Mouse (Mus musculus): Measurements from ENCODE around the gene Cacnb2.
"Not testable (repeated sequence)": the region's sequence is repeated elsewhere in the genome, so short reads cannot be mapped to it uniquely, and the experiment has no call there.

The Cacnb2 gene

DNA sequence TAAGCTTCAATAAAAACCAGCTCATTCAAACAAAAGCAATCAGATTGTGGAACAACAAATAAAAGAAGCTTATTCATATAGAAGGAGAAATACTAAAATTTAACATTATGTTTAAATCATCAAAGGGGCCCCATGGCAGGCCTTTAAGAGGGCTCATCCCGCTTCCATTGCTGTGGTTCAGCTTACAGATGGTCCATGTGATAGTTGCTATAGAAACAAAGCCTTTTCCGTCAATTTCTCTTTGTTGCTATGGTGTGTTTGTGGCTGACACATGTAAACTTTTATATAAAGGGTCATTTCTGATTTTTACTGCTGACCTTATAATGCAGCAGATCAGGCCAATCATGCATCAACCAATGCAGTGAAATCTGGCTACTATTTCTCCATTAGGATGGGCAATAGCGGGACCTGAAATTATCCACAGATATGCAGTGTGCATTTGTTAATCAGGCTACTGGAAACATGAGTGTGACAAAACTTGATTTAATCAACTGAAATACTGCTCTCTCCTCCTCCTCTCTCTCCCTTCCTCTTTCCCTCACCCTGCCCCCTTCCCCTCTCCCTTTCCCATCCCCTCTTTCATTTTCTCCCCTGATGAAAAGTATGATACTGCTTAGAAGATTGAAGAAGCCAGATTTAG lies 54.4 kb downstream of the Cacnb2 start:
- no peak for DNase-seq (ENCODE audit: low read depth, low spot score)

DNA sequence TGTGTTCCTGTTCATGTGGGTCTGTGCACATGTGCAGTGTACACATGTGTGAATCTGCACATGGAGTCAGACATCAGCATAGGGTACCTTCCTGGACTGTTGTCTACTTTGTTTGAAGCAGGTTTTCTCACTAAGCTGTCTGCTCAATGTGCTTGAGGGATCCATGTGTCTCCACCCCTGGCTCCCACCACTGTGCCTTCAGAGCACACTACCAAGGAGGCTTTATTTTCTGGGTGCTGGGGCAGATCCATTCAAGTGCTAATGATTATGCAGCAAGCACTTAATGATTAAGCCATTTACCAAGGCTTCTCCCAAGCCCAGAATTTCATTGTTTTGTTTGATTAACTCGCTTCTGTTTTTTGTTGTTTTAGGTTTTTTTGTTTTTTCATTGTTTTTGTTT lies 62.3 kb downstream of the Cacnb2 start:
- DNase-seq (ENCODE audit: low read depth, low spot score) = no peak

DNA sequence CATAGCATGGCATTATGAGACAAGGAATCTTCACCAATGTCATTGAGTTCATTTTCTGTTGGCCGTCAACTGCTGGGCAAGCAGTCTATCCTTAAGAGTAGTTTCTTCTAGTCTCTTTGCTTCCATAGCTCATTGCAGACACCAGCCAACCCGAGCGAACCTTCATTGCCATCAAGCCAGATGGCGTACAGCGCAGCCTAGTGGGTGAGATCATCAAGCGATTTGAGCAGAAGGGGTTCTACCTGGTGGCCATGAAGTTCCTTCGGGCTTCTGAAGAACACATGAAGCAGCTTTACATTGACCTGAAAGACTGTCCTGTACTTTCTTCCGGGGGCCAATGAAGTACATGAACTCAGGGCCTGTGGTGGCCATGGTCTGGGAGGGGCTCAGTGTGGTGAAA lies 69.2 kb downstream of the Cacnb2 start:
- no peak for DNase-seq (ENCODE audit: low read depth, low spot score)

DNA sequence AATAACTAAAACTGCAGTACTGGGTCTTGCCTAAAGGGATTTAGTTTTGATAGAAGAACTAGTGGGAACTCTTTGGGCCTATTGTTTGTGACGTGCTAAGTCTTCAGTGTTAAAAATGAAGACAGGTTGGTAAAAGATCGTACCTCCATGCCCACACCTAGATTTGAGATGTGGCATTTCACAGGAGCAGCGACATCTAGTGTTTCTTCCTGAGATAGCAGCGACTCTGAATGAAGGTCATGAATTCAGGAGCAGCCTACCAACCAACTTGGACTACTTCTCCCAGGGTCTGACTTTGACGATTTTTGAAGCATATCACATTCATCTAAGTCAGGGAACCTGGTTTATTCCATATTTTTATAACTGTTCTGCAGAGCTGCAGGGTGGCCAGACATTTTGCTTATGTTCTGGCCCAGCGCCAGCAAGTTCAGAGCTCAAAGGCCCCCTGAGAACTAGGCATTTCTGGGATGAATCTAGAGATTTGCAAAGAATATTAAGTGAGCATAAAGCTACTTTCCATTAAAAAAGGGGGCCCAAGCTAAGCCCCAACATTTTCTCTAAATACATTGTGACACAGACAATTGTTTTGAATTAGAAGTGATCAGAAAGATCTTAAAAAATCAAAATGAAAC lies 74.1 kb downstream of the Cacnb2 start:
- DNase-seq (ENCODE audit: low read depth, low spot score) = peak; percentile 60

DNA sequence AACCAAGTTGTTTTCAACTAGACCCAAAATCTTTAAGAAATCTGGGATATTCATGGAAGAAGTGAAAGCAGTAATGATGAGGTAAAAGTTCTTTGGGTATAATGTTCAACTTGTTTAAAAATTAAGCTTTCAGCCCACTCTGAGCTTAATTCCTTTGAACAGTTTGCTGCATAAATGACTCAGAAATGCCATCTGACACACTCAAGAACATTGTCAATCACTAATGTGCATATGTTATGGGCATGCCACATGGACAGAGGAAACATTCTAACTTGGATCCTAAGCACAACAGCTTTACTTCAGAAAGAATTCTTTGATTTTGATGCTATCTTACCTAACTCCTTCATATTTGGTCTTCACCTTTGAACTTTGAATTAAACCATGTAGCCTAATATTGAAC lies 81.3 kb downstream of the Cacnb2 start:
- no peak for DNase-seq (ENCODE audit: low read depth, low spot score)

DNA sequence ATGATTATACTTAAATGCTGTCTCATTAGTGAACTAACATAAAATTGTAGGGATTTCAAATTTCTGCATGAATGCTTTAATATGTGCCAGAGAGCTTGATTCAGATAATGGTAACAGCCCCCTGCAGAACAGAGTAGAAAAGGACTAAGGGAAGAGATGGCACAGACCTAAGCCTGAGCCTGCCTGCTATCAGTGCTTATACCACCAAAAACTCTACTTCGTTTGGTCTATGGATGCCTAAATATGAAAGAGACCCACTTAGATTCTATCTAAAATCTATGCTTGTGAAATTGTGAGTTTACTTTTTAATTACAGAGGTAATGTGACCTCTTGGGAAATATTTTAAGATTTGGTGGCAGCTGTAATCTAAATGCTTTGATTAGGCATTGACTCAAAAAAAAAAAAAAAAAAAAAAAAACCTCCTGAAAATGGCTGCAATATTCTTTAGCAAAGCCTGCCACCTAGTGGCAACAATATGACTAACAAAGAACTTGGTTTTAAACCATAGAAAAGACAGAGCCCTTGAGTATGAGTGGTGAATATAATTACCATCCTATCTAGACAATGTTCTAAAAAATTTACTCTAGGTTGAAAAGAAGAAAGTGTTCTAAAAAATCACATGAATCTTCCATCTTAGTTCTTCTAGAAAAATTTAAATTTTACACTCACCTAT lies 100.2 kb downstream of the Cacnb2 start:
- DNase-seq (ENCODE audit: low read depth, low spot score) = peak; percentile 47

DNA sequence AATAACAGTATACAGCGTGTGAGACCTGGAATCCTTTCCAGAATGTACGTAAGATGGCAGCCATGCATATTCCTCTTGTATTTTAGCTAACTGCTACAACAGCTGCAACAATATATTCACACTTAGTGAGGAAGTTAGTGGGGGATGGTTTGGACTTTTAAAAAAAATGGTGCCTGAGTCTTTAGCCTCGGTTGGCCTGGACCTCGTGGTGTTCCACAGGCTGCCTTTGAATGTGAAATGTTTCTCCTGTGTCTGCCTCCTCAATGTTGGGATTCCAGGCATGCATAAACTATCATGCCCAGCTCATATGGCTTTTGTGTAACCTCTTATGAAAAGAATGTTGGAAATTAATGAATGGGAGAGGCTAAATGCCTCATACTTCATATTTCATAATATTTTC lies 100.8 kb downstream of the Cacnb2 start:
- no peak for DNase-seq (ENCODE audit: low read depth, low spot score)

DNA sequence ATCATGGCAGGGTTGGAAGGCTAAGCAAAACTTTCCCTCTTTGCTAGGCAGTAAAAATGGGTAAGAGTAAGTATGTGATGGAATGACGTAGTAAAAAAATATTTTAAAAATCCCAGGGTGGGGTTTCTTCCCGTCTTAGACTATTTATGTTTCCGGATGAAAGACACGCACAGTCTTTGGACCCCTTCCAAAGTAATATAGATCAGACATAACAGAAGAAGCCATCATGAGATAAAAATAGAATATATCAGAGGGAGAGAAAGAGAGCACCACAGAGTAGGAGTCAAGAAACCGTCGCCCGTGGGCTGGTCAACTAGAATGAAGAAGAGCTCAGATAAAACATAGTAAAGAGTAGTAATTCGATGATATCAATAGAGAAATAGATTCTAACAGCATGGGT lies 107.4 kb downstream of the Cacnb2 start:
- no peak for DNase-seq (ENCODE audit: low read depth, low spot score)

DNA sequence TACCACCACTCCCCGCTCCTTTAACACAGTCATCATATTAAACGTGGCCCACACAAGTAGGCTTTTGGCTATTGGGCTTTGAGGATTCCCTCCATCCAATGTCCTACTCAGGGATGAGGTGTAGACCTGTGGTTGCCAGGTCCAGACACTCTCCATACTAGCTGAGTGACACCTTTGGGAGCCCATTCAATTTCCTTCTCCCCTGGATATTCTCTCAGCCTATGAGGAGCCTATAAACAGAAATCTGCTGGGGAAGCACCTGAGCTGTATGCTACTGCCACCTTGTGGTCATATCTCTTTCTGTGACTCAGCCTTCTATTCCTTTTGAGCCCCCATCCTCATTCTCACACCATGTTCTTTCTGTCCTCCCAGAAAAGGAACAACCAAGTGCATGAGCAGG lies 108.9 kb downstream of the Cacnb2 start:
- peak; percentile 28 for DNase-seq (ENCODE audit: low read depth, low spot score)

DNA sequence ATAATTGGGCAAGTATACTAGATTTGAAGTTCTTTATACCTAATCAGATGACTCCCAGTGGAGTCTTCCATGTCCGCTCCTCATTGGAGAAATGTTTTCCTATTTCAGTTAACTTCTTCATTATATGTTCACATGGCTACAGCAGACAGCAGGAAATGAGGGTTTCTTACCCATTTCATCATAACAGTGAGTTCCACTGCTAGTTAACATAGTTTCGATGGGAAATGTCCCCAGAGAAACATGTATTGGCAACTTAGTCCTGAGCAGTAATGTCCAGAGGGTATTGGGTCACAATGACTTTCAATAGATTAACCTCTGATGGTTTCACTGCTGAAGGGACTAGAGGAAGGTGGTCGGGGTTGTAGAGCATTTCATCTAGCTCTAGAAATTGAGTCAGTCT lies 110.2 kb downstream of the Cacnb2 start:
- DNase-seq (ENCODE audit: low read depth, low spot score) = no peak

DNA sequence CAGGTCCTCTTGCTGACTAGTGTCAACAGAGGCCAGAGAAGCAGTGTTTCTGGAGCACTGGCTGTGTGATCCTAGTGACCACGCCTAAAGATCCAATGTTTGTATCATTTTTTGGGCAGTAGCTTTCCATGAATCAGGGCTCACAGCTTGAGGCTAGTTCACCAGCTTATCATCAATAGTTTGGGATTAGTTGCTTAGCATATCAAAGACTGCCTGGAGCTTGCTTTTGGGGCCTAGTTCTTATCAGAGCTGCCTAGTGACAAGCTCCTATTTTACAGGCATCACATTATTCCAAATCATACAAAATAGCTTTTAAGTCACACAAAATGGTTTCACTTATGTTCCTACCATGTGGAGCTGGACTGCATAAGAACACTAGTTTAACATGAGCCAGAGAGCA lies 113.8 kb downstream of the Cacnb2 start:
- DNase-seq (ENCODE audit: low read depth, low spot score) = no peak

DNA sequence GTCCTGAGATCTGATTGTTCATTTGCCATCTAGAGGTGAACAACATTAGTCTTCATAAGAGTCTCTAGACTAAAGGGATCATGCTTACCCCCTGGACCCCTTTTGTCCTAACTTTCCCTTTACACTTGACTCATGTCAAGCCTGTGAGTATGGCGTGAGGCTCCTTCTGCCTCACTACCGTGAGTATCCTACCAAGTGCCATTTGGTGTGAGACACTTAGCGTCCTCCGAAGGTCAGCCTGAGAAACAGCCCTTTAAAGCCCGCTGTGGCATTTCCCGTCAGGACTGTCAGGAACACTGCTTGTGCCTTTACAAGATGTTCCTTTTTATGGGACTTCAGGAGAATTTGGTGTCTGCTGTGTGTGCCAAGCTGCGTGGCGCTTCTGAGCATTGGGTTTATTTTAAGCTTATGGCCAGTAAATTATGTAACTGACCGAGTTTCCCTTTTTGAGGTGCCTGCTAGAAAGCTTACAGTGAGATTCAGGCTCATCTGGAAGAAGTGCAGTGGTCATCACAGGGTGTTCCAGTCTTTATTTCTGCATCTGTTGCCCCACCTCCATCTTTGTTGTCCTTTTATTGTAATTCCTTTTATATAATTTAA lies 116.3 kb downstream of the Cacnb2 start:
- no peak for DNase-seq (ENCODE audit: low read depth, low spot score)

DNA sequence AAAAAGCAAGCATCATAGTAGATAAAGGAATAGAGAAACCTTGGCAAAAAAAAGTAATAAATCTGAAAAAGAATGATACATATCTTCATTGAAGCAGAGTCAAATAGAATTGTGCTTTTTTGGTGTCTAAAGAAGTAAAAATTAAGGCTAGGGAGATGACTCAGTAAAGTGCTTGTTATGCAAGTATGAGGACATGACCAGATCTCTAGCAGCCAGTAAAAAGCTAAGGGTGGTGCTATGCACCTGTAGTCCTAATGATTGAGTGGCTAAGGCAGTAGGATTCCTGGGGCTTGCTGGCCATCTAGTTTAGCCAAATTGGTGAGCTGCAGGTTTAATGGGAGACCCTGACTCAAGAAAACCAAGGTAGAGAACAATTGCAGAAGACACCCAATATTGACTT lies 122.5 kb downstream of the Cacnb2 start:
- DNase-seq (ENCODE audit: low read depth, low spot score) = no peak

DNA sequence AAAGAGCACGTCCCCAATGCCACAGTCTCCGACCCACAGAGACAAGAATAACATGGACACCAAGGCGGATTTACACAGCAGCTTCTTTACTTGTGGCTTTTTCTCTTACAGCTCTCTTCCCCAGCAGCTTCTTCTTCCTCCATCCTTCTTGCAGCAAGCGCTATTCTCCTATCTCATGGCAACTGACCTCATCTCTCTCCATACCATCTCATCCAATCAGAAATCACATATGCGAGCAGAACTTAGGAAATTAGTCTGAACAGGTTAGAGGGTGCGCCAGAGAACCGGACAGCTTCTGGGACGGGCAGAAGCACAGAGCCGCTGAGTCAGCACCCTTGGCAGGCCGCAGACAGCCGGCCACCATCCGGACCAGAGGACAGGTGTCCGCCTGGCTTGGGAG lies 123.7 kb downstream of the Cacnb2 start:
- DNase-seq (ENCODE audit: low read depth, low spot score) = not testable (repeated sequence)

DNA sequence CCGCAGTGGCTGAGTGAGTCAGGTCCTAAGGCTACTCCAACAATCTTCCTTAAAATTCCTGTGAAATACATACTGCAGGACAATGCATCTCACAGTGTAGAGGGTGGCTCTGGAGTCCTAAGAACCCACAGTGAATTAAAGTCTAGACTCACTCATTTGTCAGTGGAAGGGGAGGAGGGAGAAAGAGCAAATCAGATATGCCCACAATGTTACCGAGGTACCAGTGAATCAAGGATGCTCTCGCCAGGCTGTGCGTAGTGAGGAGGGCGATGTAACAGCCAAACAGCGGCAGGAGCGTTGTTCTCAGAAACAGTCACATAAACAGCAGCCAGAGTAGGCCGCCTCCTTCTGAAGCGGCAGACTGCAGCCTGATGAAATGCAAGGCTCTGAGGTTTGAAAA lies 136.0 kb downstream of the Cacnb2 start:
- no peak for DNase-seq (ENCODE audit: low read depth, low spot score)

DNA sequence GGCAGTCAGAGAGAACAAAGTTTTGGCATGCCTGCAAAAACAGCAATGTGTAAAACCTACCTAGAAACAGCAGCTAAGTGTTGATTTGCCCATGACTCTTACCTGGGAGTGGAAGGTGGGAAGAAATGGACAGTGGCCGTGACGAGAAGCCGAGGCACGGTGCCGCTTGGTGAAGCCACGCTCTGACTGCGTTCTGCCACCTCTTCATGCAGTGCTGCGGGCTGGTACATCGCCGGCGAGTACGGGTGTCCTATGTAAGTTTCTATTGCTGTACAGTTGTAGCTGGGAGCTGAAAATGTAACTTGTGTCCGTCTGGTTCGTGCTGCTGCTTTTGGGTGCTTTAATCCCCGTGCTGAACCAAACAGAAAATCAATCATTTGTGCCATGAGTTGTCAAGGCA lies 136.6 kb downstream of the Cacnb2 start:
- no peak for DNase-seq (ENCODE audit: low read depth, low spot score)

DNA sequence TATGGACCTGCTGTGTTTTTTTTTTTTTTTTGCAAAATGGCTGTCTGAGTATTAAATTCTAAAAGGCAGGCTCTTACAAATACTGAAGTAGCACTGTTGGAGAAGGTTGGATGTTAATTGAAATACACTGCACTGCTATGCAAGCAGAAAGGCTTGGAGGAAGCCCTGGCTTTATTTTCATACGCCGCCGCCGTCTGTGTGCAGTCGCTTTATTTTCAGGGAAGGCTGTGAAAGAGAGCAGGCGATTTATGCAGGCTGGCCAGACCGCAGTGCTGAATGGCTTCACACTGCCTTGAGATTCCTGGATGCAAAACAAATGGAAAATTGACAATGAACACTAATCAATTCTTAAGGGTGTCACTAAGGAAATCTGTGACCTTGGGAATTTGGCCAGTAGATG lies 137.5 kb downstream of the Cacnb2 start:
- no peak for DNase-seq (ENCODE audit: low read depth, low spot score)

DNA sequence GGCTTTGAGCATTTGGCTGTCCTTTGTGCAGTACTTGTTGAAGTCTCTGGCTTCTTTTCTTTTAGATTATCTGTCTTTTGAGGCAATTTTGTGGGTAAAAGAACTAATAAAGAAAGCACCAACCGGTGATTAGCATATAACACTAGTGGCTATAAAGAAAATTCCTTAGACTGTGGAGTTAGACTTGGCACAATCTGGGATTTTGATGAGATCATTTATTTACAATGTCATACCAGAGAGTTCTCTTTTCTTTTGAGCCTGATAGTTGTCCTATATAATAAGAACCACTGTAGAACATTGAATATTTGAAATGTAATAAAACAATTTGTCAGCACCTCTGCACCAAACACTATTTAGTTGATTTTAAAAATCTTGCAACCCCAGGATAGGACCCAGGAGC lies 141.9 kb downstream of the Cacnb2 start:
- no peak for DNase-seq (ENCODE audit: low read depth, low spot score)

DNA sequence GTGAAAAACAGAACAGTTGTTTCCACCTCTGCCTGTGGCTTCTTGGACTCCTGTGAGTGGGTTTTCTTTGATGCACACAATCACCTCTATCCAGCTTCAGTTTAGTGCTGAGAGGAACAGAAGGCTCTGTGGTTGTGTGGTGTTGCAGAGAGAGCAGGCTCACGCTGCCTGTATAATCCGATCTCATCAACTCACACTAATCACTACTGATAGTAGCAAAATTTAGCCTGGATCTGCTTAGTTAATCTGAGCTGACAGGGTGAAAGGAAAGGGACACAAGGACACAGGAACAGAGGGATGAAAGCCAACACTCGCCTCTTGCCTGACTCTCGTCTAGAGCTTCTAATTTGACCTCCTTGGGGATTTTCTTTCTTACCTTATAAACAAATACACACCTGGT lies 160.0 kb downstream of the Cacnb2 start:
- no peak for DNase-seq (ENCODE audit: low read depth, low spot score)

DNA sequence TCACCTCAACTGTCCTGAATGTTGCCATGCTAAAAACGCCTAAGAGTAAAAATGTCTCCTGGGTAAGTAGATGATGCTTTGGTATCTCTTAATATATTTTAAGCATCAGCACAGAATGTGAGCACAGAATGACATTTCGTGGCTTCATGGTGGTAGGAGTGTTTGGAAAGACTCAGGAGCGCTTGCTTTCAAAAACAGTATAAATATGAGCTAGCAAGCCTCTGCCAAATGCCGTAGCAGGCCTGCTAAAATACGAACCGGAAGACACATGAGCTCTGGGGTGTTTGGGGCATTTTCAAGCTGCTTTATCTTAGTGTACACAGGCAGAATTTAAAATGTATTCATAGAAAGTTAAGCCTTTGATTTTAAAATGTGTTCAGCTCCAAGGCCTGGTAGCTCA lies 161.0 kb downstream of the Cacnb2 start:
- DNase-seq (ENCODE audit: low read depth, low spot score) = no peak

DNA sequence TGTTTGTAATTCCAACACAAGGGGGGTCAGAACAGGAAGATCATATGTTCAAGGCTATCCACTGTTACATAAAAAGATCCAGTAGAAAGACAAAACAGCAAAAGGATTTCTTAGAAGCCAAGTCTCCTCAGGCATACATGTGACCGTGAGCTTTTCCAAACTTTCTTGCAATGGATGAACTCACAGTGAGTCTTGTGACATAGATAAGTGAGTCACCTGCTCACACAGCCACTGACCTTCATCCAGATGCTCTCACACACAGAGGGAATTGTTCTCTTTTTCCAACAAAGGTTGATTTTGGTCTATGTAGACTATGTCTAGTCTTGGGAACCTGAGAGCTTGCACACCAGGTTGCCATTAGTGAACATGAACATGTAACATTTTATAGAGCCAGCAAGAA lies 166.6 kb downstream of the Cacnb2 start:
- DNase-seq (ENCODE audit: low read depth, low spot score) = no peak

DNA sequence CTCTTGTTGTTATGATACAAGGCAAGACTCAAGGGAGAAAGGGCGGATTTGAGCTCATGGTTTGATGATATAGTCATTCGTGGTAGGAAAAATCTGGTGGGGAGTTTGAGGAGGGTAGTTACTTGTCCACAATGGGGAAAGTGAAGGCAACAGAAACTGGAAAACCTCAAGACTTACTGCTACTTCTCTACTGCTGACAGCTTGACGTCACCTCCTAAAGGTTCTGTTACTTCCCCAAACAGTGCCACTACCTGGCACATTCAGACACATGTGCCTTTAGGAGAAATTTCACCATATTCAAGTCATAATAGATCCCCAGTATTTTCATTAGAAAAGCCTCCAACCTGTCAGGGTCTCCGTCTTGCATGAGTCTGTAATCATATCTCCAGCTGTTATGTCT lies 167.7 kb downstream of the Cacnb2 start:
- DNase-seq (ENCODE audit: low read depth, low spot score) = no peak

DNA sequence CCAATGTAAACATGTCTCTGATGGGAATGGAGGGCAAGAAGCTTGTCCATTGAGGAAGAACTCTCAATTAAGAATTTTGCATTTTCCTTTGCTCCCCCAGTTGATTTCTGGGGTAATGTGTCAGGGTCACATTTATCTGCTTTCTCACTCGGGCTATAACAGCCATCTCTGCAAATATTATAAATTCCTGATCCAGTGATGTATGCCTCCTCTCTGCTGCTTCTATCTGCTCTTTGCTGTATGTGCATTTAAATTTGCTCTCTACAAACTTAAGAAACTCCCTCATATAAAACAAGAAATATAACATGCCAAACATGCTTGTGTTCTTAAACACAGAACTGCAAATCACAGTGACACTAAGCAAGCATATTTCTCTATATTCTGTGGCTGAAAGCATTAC lies 171.5 kb downstream of the Cacnb2 start:
- no peak for DNase-seq (ENCODE audit: low read depth, low spot score)
